Mouse (Mus musculus): ENCODE data around the gene Olig2. TPM values are rescaled to one million over a fixed set of nuclear protein-coding genes. Genes with fewer than 3 reads are reported as not detected.
A peak's percentile ranks its signal among the peaks of the same experiment; 100 is the strongest.

Gene Olig2
- total RNA-seq, 2 experiments from 2014 or later, result 29.1 to 33.7 TPM

GRCm38 (mm10) chr16:91270982-91271549, 45.8 kb downstream of the Olig2 start:
- no peak for DNase-seq

GRCm38 (mm10) chr16:91271634-91272033, 46.4 kb downstream of the Olig2 start:
- DNase-seq, result peak in 1 of 2 experiments; percentile 20

Other genes with a start within 250 kb of the Olig2 start
- gene Synj1, start 214.1 kb upstream of the Olig2 start, total RNA-seq (2021), result 100 to 1,000 TPM; 381 to 404 TPM
- 10 to 100 TPM; 68.1 to 77.8 TPM for gene Paxbp1, start 180.9 kb upstream of the Olig2 start, total RNA-seq (2021)
- 1 to 10 TPM; 1.2 to 1.4 TPM for gene 4932438H23Rik, start 130.3 kb upstream of the Olig2 start, total RNA-seq (2021)
- gene Olig1, start 44.3 kb downstream of the Olig2 start, total RNA-seq (2021), result 100 to 1,000 TPM; 128 to 134 TPM
- gene Ifnar2, start 147.3 kb downstream of the Olig2 start, total RNA-seq (2021), result 10 to 100 TPM; 20.6 to 23.0 TPM
- not detected for gene Gm21970, start 166.3 kb downstream of the Olig2 start, total RNA-seq (2021)
- 1 to 10 TPM; 8.9 to 9.2 TPM for gene Il10rb, start 180.7 kb downstream of the Olig2 start, total RNA-seq (2021)